Mouse (Mus musculus): Measurements from ENCODE around the gene Dnajc5.

Dnajc5 gene

GRCm38 (mm10) chr2:181574921-181575545 lies 54.7 kb downstream of the Dnajc5 start:
- CTCF ChIA-PET: interaction anchor here in 2 of 4 experiments (0.6 to 0.7 kb wide), 2 partner anchors 104 kb away, joined by 3 read pairs; no protein-coding TSS in a partner anchor

GRCm38 (mm10) chr2:181576613-181577012 lies 56.3 kb downstream of the Dnajc5 start:
- POLR2A ChIA-PET: interaction anchor here in 2 of 4 experiments (0.6 to 3.9 kb wide), 7 partner anchors 8 to 65 kb away, joined by 3 to 20 read pairs (median 6); partner anchors contain the start of gene Dnajc5 (in 1 of the 2)
- CTCF ChIA-PET: interaction anchor here in 3 of 4 experiments (0.7 to 3.2 kb wide), 5 partner anchors 8 to 38 kb away, joined by 3 to 22 read pairs (median 5); no protein-coding TSS in a partner anchor

More at GRCm38 (mm10) chr2:181574921-181575545, 54.7 kb downstream of the Dnajc5 start:
- POLR2A ChIA-PET: interaction anchor here in 1 of 4 experiments (1.3 to 1.5 kb wide), 2 partner anchors 26 to 55 kb away, joined by 4 to 6 read pairs; partner anchors contain the start of gene Dnajc5

DNA sequence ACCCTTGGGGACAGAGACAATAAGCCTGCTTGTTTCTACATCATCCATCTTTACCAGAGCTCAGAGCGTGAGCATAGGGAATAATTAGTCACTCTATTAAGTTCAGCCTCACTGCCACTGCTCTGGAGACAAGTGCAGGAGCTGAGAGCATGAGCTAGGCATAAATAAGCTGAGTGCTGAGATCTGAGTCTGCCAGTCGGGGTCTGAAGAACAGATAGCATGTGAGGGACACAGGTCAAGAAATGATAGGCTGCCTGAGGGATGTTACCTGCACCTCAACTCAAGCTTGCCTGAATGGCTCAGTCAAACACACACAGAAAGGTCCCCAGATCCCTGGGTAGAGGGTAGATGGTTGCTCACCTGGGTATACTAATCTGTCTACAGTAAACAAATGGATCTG lies 56.8 kb downstream of the Dnajc5 start:
- CTCF ChIA-PET: interaction anchor here (0.6 to 3.2 kb wide), 8 partner anchors 9 to 39 kb away, joined by 3 to 22 read pairs (median 5); no protein-coding TSS in a partner anchor
- POLR2A ChIA-PET: interaction anchor here in 3 of 4 experiments (0.6 to 3.9 kb wide), 12 partner anchors 8 to 66 kb away, joined by 3 to 20 read pairs (median 4); partner anchors contain the start of gene Dnajc5 (in 1 of the 3)

- CTCF ChIA-PET: interaction anchor here (0.9 to 3.2 kb wide), 7 partner anchors 10 to 55 kb away, joined by 3 to 22 read pairs (median 4); no protein-coding TSS in a partner anchor
- POLR2A ChIA-PET: interaction anchor here in 3 of 4 experiments (1.1 to 3.9 kb wide), 10 partner anchors 9 to 213 kb away, joined by 3 to 20 read pairs (median 4); partner anchors contain the start of gene Arfrp1 (in 1 of the 3)
These were observed 57.8 kb downstream of the Dnajc5 start for GRCm38 (mm10) chr2:181577981-181578581.

DNA sequence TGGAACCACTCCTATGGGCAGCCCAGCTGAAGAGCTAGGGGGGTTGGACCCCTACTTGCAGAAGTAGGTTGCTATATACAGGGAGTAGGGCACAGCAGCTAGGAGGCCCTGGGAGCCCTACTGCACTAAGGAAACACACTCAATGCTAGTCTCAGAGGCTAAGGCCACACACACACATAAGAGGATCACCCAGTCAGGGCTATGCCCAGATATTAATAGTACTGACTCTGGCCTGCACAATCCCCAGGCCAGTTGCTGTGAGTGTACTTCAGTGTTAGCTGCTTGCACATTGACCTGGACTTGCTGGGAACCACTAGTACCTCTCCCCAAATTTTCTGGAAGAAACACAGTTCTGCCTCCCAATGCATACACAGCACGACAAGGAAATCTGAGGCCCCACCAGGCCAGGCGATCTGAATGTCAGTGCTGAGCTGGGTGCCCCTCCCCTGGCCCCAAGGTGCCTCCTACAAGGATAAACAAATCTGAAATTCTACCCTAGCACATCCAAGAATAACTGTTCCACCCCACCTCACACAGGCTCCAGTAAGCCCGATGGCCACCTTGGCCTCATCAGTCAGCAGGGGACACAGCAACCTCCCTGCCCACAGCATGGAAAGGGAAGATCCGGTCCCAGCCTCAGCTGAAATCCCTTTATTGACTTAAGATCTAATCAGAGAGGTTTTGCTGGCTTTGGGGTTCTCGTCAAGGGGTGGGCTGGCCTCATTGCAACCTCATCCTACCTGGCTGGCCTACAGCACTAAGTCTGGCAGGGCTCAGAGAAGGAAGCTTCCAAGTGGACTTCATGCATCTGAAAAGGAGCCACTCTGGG lies 58.7 kb downstream of the Dnajc5 start:
- ChIA-PET POLR2A (interaction anchor here in 3 of 4 experiments (0.5 to 5.1 kb wide), 12 partner anchors 10 to 213 kb away, joined by 3 to 46 read pairs (median 4); partner anchors contain the start of genes Arfrp1 (in 1 of the 3) and Samd10 (in 1 of the 3)), CTCF (interaction anchor here in 3 of 4 experiments (1.1 to 3.6 kb wide), 6 partner anchors 10 to 100 kb away, joined by 3 to 28 read pairs (median 4); no protein-coding TSS in a partner anchor)

GRCm38 (mm10) chr2:181579681-181580080 lies 59.4 kb downstream of the Dnajc5 start:
- CTCF ChIA-PET: interaction anchor here in 3 of 4 experiments (0.8 to 3.6 kb wide), 7 partner anchors 11 to 168 kb away, joined by 3 to 28 read pairs (median 3); no protein-coding TSS in a partner anchor
- POLR2A ChIA-PET: interaction anchor here in 3 of 4 experiments (0.5 to 5.9 kb wide), 9 partner anchors 7 to 80 kb away, joined by 3 to 46 read pairs (median 6); partner anchors contain the start of genes Dnajc5 (in 1 of the 3) and Samd10 (in 1 of the 3)

DNA sequence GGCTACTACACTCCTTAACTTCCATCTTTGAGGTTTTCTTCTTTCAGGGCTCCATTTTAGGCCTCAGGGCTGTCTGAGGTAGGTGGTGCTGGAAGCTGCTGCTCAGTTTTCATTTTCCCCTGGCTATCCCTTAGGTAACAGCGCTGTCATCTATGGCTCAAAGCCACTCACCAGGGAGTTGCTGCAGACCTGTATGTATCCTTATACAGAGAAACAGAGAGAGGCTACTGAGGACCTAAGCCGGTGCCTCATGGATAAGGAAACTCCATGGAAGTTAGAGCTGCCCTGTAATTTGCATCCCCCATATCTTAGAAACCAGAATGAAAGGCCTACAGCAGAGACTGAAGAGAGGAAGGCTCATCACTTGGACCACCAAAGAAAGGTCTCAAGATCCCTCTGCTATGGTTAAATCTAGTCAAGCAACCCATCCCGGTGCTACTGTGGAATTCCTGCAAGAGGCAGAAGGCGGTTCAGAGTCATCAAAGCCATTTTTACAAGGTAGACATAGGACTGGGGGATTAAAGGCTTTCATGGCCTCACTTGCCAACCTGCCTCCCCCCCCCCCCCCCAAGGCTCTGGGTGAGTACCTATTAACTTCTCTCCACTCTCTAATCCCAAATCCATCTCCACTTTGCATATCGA lies 60.0 kb downstream of the Dnajc5 start:
- ChIA-PET CTCF (interaction anchor here (0.6 to 3.6 kb wide), 21 partner anchors 8 to 340 kb away, joined by 3 to 28 read pairs (median 3); partner anchors contain the start of genes Dnajc5 (in 1 of the 4) and Samd10 (in 1 of the 4)), POLR2A (interaction anchor here (0.6 to 5.9 kb wide), 25 partner anchors 8 to 613 kb away, joined by 3 to 46 read pairs (median 4); partner anchors contain the start of genes Dnajc5 (in 2 of the 4), Samd10 (in 2 of the 4), Arfgap1 (in 1 of the 4) and Arfrp1 (in 1 of the 4))

- ChIA-PET CTCF (interaction anchor here (0.6 to 3.6 kb wide), 22 partner anchors 9 to 427 kb away, joined by 3 to 28 read pairs (median 3); partner anchors contain the start of genes Dnajc5 (in 1 of the 4), Ppdpf (in 1 of the 4) and Samd10 (in 1 of the 4)), POLR2A (interaction anchor here (0.6 to 5.9 kb wide), 27 partner anchors 9 to 614 kb away, joined by 3 to 46 read pairs (median 4); partner anchors contain the start of genes Dnajc5 (in 3 of the 4), Samd10 (in 2 of the 4), Arfgap1 (in 1 of the 4) and Arfrp1 (in 1 of the 4))
These were observed 60.7 kb downstream of the Dnajc5 start for GRCm38 (mm10) chr2:181581016-181581401.

DNA sequence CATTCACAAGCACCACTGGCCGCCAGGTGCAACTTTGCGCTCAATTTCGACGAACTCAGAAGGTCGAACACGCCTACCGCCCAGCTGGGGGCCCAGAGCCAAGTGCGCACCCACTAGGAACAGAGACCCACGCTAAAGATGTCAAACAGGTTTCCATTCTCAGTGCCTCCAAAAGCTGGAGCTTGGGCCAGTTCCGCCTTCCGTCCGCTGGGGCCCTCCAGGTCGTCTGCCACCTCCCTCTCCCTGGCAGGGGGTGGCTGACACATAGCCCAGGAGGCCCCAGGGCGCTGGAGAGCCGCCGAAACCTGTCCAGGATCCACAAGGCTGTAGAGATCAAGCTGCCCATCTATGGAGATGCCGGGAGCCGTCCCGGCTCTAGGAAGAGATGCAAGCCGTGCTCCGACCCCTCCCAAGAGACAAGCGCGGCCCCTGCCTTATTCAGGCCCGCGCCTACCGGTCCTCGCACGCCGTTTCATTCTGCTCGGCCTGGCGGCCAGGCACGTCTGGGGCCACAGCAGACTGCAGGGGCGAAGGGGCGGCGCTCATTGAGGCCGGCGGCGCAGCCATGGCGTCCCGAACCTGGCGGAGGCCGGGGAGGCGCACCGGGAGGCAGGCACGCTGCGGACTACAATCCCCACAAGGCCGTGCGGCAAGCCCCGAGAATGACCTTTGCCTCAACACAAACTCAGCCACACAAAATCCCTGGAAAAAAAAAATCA lies 61.3 kb downstream of the Dnajc5 start:
- POLR2A ChIA-PET: interaction anchor here (0.8 to 5.9 kb wide), 21 partner anchors 8 to 468 kb away, joined by 3 to 46 read pairs (median 5); partner anchors contain the start of genes Dnajc5 (in 3 of the 4), Samd10 (in 2 of the 4), Ppdpf (in 1 of the 4) and Prpf6 (in 1 of the 4)
- CTCF ChIA-PET: interaction anchor here in 3 of 4 experiments (0.5 to 3.6 kb wide), 19 partner anchors 10 to 427 kb away, joined by 3 to 28 read pairs (median 3); partner anchors contain the start of genes Samd10 (in 2 of the 3), Dnajc5 (in 1 of the 3) and Ppdpf (in 1 of the 3)

DNA sequence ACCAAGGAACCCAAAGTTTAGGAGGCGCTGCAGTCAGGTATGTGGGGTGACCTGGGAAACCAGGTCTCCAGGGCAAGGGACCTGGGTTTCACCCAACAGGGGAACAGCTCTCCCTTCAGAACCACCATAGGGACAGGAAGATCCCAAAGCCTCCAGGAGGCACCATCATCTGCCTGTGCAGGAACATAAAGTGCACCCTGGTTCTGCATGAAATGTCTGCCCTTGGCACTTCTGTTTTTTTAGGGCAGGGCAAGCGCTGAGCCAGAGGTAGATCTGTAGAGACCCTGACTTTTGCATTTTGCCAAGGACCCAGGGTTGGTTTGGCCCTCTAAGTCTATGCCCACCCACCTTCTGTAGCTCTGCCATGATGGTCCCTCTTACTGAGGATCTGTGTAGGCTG lies 62.1 kb downstream of the Dnajc5 start:
- POLR2A ChIA-PET: interaction anchor here in 3 of 4 experiments (0.9 to 5.9 kb wide), 10 partner anchors 9 to 469 kb away, joined by 3 to 46 read pairs (median 6); partner anchors contain the start of genes Dnajc5 (in 2 of the 3) and Samd10 (in 1 of the 3)
- CTCF ChIA-PET: interaction anchor here in 3 of 4 experiments (0.8 to 1.9 kb wide), 4 partner anchors 17 to 96 kb away, joined by 3 to 8 read pairs (median 3); partner anchors contain the start of gene Samd10 (in 1 of the 3)

GRCm38 (mm10) chr2:181582939-181583338 lies 62.7 kb downstream of the Dnajc5 start:
- POLR2A ChIA-PET: interaction anchor here (0.7 to 5.9 kb wide), 10 partner anchors 9 to 201 kb away, joined by 3 to 46 read pairs (median 6); partner anchors contain the start of genes Dnajc5 (in 2 of the 4) and Samd10 (in 1 of the 4)

DNA sequence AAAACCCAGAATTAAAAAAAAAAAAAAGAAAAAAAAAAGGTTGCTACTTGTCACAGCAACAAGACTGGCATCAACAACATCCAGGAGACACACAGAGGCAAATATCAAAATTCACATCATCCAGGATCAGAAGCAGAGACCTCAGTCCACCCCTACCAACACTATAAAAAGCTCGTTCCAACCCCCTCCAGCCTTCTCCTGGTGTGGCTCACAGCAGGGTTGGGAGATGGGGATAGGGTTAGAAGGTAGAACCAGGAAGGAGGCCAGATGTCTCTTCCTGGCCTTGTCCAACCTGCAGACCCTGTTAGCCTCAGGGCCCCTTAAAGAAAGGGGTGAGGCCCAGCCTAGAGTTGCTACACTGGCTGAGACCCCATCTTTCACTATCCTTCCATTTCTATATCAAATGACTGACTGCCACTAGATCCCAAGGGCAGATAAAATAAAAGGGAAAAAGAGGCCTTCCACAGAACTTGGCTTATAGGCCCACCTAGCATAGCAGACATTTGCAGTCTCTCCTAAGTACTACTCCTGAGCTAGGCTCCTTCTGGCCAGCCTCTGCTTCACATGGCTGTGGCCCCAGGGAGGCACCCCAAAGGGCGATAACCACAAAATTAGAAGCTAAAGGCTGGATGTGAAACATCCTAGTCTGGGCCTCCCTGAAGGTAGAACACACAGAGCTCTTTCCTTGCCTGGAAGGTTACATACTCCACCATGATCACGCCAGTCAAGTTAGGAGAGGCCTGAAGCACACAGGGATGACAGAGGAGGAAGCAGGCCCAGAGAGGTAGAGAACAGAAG lies 63.4 kb downstream of the Dnajc5 start:
- ChIA-PET POLR2A (interaction anchor here (0.7 to 5.9 kb wide), 7 partner anchors 15 to 818 kb away, joined by 3 to 46 read pairs (median 5); partner anchors contain the start of genes Dnajc5 (in 1 of the 4) and Samd10 (in 1 of the 4)), CTCF (no interaction called here)

More at GRCm38 (mm10) chr2:181582939-181583338, 62.7 kb downstream of the Dnajc5 start:
- CTCF ChIA-PET: interaction anchor here in 1 of 4 experiments (1.0 kb wide), 1 partner anchor 61 kb away, joined by 3 read pairs; no protein-coding TSS in a partner anchor

- CTCF ChIA-PET: interaction anchor here in 2 of 4 experiments (0.6 to 1.6 kb wide), 2 partner anchors 11 to 316 kb away, joined by 5 to 11 read pairs; no protein-coding TSS in a partner anchor
- POLR2A ChIA-PET: interaction anchor here in 2 of 4 experiments (0.8 to 5.9 kb wide), 6 partner anchors 11 to 65 kb away, joined by 3 to 46 read pairs (median 9); partner anchors contain the start of genes Samd10 (in 2 of the 2) and Dnajc5 (in 1 of the 2)
These were observed 64.2 kb downstream of the Dnajc5 start, which contains the start of gene Uckl1 for GRCm38 (mm10) chr2:181584411-181584942. TSS of gene Uckl1 (minus strand) at chr2:181584892.

- CTCF ChIA-PET: interaction anchor here in 2 of 4 experiments (0.9 to 1.6 kb wide), 2 partner anchors 9 to 10 kb away, joined by 3 to 5 read pairs; no protein-coding TSS in a partner anchor
These were observed 65.2 kb downstream of the Dnajc5 start for GRCm38 (mm10) chr2:181585506-181585905.

More at GRCm38 (mm10) chr2:181585506-181585905, 65.2 kb downstream of the Dnajc5 start:
- POLR2A ChIA-PET: interaction anchor here in 2 of 4 experiments (0.8 to 5.9 kb wide), 4 partner anchors 14 to 66 kb away, joined by 3 to 26 read pairs (median 8); partner anchors contain the start of genes Samd10 (in 2 of the 2) and Dnajc5 (in 1 of the 2)

All from embryonic stem cell, embryonic (primary cell).